Mouse (Mus musculus): ENCODE results near the gene Trappc6b. TPM values are rescaled to one million over a fixed set of nuclear protein-coding genes. Genes with fewer than 3 reads are reported as not detected.
"Not testable (repeated sequence)": the region's sequence is repeated elsewhere in the genome, so short reads cannot be mapped to it uniquely, and the experiment has no call there.

The Trappc6b gene
- polyA plus RNA-seq, 1 experiment: 9.5 TPM

GRCm38 (mm10) chr12:59060322-59060721 is 950 bp downstream of the Trappc6b start:
- Histone ChIP-seq H3K4me3 (replicated peaks) (peak overlapping the region; percentile 73), H3K27me3 (ENCODE audit: control insufficient read depth) (no peaks in the 10 kb centered on the region), H3K9me3 (ENCODE audit: control insufficient read depth, low read length) (no peaks in the 10 kb centered on the region), H3K36me3 (ENCODE audit: control insufficient read depth) (peaks cover 45% of the 10 kb centered on the region), H3K4me1 (ENCODE audit: control insufficient read depth) (peaks cover 47% of the 10 kb centered on the region)
- TF ChIP-seq TAL1 (IDR thresholded peaks at IDR 0.05; ENCODE audit: low read length): no peak
- no peak for TF ChIP-seq GATA1 (IDR thresholded peaks at IDR 0.05; ENCODE audit: low read length)

GRCm38 (mm10) chr12:59058242-59058641 is 3.0 kb downstream of the Trappc6b start:
- H3K9me3 ChIP-seq (ENCODE audit: control insufficient read depth, low read length); H3K27me3 ChIP-seq (ENCODE audit: control insufficient read depth); H3K4me3 ChIP-seq (replicated peaks): not testable (repeated sequence)
- peaks cover 67% of the 10 kb centered on the region for H3K4me1 ChIP-seq (ENCODE audit: control insufficient read depth)
- peaks cover 59% of the 10 kb centered on the region for H3K36me3 ChIP-seq (ENCODE audit: control insufficient read depth)

- Histone ChIP-seq H3K27me3 (ENCODE audit: control insufficient read depth) (no peaks in the 10 kb centered on the region), H3K9me3 (ENCODE audit: control insufficient read depth, low read length) (no peaks in the 10 kb centered on the region), H3K4me1 (ENCODE audit: control insufficient read depth) (peaks cover 73% of the 10 kb centered on the region), H3K4me3 (replicated peaks) (no peak overlapping the region), H3K36me3 (ENCODE audit: control insufficient read depth) (peaks cover 74% of the 10 kb centered on the region)
- TF ChIP-seq TAL1 (IDR thresholded peaks at IDR 0.05; ENCODE audit: low read length): no peak
- no peak for TF ChIP-seq GATA1 (IDR thresholded peaks at IDR 0.05; ENCODE audit: low read length)
Observed at GRCm38 (mm10) chr12:59056222-59056621, 5.0 kb downstream of the Trappc6b start.

- H3K36me3 ChIP-seq (ENCODE audit: control insufficient read depth): peaks cover 82% of the 10 kb centered on the region
- no peak for TF ChIP-seq GATA1 (IDR thresholded peaks at IDR 0.05; ENCODE audit: low read length)
- TF ChIP-seq TAL1 (IDR thresholded peaks at IDR 0.05; ENCODE audit: low read length): no peak
- peaks cover 69% of the 10 kb centered on the region for H3K4me1 ChIP-seq (ENCODE audit: control insufficient read depth)
- no peaks in the 10 kb centered on the region for H3K27me3 ChIP-seq (ENCODE audit: control insufficient read depth)
- H3K4me3 ChIP-seq (replicated peaks): no peak overlapping the region
- H3K9me3 ChIP-seq (ENCODE audit: control insufficient read depth, low read length): no peaks in the 10 kb centered on the region
Observed at GRCm38 (mm10) chr12:59055196-59055850, 5.9 kb downstream of the Trappc6b start.

GRCm38 (mm10) chr12:59053976-59054375 is 7.3 kb downstream of the Trappc6b start:
- Histone ChIP-seq H3K4me1 (ENCODE audit: control insufficient read depth) (peaks cover 59% of the 10 kb centered on the region), H3K9me3 (ENCODE audit: control insufficient read depth, low read length) (no peaks in the 10 kb centered on the region), H3K36me3 (ENCODE audit: control insufficient read depth) (peaks cover 84% of the 10 kb centered on the region), H3K4me3 (replicated peaks) (no peak overlapping the region), H3K27me3 (ENCODE audit: control insufficient read depth) (no peaks in the 10 kb centered on the region)
- TF ChIP-seq GATA1 (IDR thresholded peaks at IDR 0.05; ENCODE audit: low read length) (no peak), TAL1 (IDR thresholded peaks at IDR 0.05; ENCODE audit: low read length) (no peak)

- H3K4me3 ChIP-seq (replicated peaks): no peak overlapping the region
- TF ChIP-seq GATA1 (IDR thresholded peaks at IDR 0.05; ENCODE audit: low read length) (no peak), TAL1 (IDR thresholded peaks at IDR 0.05; ENCODE audit: low read length) (no peak)
- H3K9me3 ChIP-seq (ENCODE audit: control insufficient read depth, low read length): no peaks in the 10 kb centered on the region
- H3K4me1 ChIP-seq (ENCODE audit: control insufficient read depth): peaks cover 53% of the 10 kb centered on the region
- H3K27me3 ChIP-seq (ENCODE audit: control insufficient read depth): no peaks in the 10 kb centered on the region
- H3K36me3 ChIP-seq (ENCODE audit: control insufficient read depth): peaks cover 84% of the 10 kb centered on the region
Observed at GRCm38 (mm10) chr12:59053166-59053565, 8.1 kb downstream of the Trappc6b start.

- Histone ChIP-seq H3K27me3 (ENCODE audit: control insufficient read depth) (no peaks in the 10 kb centered on the region), H3K4me3 (replicated peaks) (no peak overlapping the region), H3K36me3 (ENCODE audit: control insufficient read depth) (peaks cover 85% of the 10 kb centered on the region), H3K9me3 (ENCODE audit: control insufficient read depth, low read length) (no peaks in the 10 kb centered on the region), H3K4me1 (ENCODE audit: control insufficient read depth) (peaks cover 50% of the 10 kb centered on the region)
- TF ChIP-seq TAL1 (IDR thresholded peaks at IDR 0.05; ENCODE audit: low read length): no peak
- TF ChIP-seq GATA1 (IDR thresholded peaks at IDR 0.05; ENCODE audit: low read length): no peak
Observed at GRCm38 (mm10) chr12:59052470-59052869, 8.8 kb downstream of the Trappc6b start.

- Histone ChIP-seq H3K4me3 (replicated peaks) (no peak overlapping the region), H3K27me3 (ENCODE audit: control insufficient read depth) (no peaks in the 10 kb centered on the region), H3K36me3 (ENCODE audit: control insufficient read depth) (peaks cover 41% of the 10 kb centered on the region), H3K9me3 (ENCODE audit: control insufficient read depth, low read length) (no peaks in the 10 kb centered on the region), H3K4me1 (ENCODE audit: control insufficient read depth) (peaks cover 23% of the 10 kb centered on the region)
- TF ChIP-seq TAL1 (IDR thresholded peaks at IDR 0.05; ENCODE audit: low read length): no peak
- no peak for TF ChIP-seq GATA1 (IDR thresholded peaks at IDR 0.05; ENCODE audit: low read length)
Observed at GRCm38 (mm10) chr12:59040851-59041250, 20.4 kb downstream of the Trappc6b start.

- H3K4me3 ChIP-seq (replicated peaks): peak overlapping the region; percentile 46
- TF ChIP-seq TAL1 (IDR thresholded peaks at IDR 0.05; ENCODE audit: low read length) (no peak), GATA1 (IDR thresholded peaks at IDR 0.05; ENCODE audit: low read length) (no peak)
- peaks cover 23% of the 10 kb centered on the region for H3K4me1 ChIP-seq (ENCODE audit: control insufficient read depth)
- peaks cover 35% of the 10 kb centered on the region for H3K36me3 ChIP-seq (ENCODE audit: control insufficient read depth)
- H3K9me3 ChIP-seq (ENCODE audit: control insufficient read depth, low read length): no peaks in the 10 kb centered on the region
- no peaks in the 10 kb centered on the region for H3K27me3 ChIP-seq (ENCODE audit: control insufficient read depth)
Observed at GRCm38 (mm10) chr12:59039971-59040844, 21.1 kb downstream of the Trappc6b start.
